Mouse (Mus musculus): Measurements from ENCODE around the gene Ptms. TPM values are rescaled to one million over a fixed set of nuclear protein-coding genes. Genes with fewer than 3 reads are reported as not detected.

Ptms gene
- total RNA-seq, 2 experiments from 2014 or later, result 101 to 129 TPM

GRCm38 (mm10) chr6:124931525-124932313, 11.8 kb upstream of the Ptms start:
- DNase-seq, result no peak
- intact Hi-C loops (cut with DNase I), result no loop called here

GRCm38 (mm10) chr6:124930754-124931524, 11.0 kb upstream of the Ptms start, which contains the start of gene Mlf2:
Gene Mlf2 (plus strand): TSS chr6:124931386.
- intact Hi-C loops (cut with DNase I), result loop anchor here (1.0 kb wide), 2 partner anchors 14 to 27 kb away; no protein-coding TSS in a partner anchor
- peak; percentile 99 to 100 for DNase-seq

DNA sequence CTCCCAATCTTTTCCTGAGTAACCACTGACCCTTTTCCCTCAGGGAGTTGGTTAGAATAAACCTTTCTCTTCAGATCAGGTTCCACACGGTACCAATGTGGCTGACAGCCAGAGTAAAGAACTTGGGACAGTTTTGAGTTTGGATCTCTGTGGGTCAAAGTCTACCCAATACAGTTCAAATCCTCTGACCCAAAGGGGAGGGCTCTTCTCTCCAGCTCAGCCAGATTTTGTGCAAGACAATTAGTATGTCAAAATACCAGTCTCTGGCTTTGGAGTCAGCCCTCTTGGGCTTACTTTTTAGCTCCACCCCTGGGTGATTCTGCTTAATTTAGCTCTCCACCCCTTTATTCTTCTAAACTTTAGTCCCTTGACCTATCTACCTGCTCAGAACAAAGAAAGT, 10.3 kb upstream of the Ptms start:
- no peak for DNase-seq
- intact Hi-C loops (cut with DNase I), result loop anchor here (1.0 kb wide), 2 partner anchors 13 to 26 kb away; no protein-coding TSS in a partner anchor

DNA sequence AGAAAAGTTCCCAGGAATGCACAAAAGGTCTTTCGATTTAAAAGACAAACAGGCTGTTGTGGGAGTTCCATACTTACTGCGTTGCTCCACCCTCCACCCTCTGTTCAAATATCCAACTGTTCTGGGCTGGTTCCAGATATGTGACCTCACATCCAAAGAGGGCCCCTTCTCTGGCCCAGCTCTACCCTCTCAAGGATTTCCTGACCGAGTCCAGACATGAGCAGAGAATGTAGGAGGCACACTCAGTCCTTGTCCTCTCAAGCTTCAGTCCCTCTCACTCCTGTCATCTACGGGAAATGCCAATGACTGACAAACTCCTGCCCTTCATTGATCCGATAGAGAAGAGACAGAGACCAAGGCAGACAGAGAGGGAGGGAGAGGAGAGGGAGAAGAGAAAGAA, 6.0 kb upstream of the Ptms start:
- DNase-seq, result no peak
- intact Hi-C loops (cut with DNase I), result no loop called here

DNA sequence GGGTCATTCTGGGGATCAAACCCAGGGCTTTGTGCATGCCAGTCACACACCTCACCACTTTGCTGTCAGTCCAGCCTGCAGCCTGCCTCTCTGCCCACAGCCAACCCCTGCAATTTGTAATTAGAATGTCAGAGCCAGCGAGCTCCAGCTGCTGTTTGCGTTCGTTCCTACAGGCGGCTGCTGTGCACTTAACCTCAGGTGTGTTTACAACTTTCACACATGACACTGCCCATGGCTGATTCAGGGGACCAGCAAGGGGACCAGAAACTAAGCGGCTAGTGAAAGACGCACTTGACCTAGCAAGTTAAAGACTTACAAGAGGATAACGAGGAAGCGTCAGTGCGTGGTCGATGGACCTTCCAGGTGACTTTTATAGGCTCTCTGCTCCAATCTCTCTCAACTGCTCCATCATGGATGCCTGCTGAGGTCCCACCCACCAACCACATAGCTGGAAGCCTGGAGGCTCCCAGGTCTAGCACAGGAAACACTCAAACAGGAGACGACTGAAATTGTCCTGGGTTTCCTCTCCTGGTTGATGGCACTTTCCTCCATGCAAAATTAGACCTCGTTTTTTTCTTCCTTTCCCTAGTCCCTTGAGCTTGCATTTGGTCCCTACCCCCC, 5.4 kb upstream of the Ptms start:
- intact Hi-C loops (cut with DNase I), result no loop called here
- DNase-seq, result no peak

DNA sequence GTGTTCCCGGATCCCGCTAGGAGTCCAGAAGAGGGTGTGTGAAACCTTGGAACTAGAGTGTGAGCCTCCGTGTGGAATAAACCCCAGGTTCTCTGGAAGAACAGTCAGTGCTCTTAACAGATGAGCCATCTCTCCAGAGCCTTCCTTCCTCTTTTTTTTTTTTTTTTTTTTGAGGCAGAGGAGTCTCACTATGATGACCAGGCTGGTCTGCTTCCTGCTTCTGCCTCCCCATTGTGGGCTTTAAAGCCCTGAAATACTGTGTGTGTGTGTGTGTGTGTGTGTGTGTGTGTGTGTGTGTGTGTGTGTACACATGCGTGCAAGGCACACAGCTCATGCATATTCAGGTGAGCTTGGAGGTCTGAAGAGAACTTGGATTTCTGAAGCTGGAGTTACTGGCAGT, 1.6 kb upstream of the Ptms start:
- no peak for DNase-seq
- intact Hi-C loops (cut with DNase I), result no loop called here

DNA sequence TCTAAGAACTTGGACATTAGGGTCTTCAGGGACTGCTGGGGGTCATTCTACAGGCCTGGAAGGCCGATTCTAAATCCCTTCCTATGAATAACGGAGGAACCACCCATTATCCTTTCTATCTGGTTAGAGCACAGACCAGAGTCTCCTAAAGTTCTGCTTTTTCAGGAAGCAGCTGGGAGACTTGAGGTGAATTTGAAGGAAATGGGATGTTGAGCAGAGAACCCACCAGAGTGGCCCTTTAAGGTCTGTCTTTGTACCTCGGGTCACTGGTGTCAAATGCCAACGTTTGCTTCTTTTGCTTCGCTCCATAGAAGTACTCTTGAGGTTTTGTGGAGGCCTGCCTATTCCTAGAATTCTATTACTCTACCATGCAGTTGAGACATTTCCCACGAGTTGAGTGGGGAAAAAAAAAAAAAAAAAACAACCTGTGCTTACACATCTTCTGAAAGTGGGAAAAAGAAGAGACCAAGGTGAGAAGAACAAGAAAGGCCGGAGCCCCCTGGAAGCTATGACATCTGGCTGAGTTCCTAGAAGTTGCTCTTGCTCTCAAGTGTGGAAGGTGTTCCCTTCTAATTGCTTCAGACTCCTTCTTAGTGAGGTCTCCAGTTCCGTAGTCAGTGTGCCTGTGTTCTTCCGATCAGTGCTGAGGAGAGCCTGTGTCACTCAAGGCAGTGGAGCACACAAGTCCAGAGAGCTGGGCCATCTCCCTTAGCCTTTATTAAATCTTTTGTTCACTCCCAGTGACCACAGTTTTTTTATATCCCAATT, 599 bp upstream of the Ptms start:
- DNase-seq, result no peak
- intact Hi-C loops (cut with DNase I), result no loop called here

GRCm38 (mm10) chr6:124918890-124919627, 844 bp downstream of the Ptms start:
- intact Hi-C loops (cut with DNase I), result loop anchor here (5.0 kb wide), 1 partner anchor 62 kb away; the partner anchor contains the start of gene P3h3
- no peak for DNase-seq

DNA sequence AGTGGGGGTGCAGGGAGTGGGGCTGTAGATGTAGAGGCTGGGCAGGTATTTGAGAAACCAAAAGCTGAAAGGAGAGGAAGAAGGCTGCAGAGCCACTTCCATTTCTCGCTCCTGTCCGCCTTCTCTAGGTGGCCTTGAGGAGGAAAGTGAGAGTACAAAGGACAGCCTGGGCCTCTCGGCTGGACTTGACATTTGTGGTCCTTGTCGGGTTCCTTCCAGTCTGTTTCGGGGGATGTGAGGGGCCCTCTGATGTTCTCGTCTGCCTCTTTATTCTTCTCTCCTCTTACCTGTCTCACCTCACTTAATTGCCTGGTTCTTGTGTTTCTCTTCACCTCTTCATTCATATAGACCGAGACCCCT, 1.6 kb downstream of the Ptms start:
- no peak for DNase-seq
- intact Hi-C loops (cut with DNase I), result loop anchor here (5.0 kb wide), 1 partner anchor 61 kb away; the partner anchor contains the start of gene P3h3

- intact Hi-C loops (cut with DNase I), result loop anchor here (1.0 to 5.0 kb wide), 2 partner anchors 13 to 60 kb away; partner anchors contain the start of gene P3h3
- DNase-seq, result peak; percentile 81 to 89
Measured at GRCm38 (mm10) chr6:124917518-124918330, 2.2 kb downstream of the Ptms start.

DNA sequence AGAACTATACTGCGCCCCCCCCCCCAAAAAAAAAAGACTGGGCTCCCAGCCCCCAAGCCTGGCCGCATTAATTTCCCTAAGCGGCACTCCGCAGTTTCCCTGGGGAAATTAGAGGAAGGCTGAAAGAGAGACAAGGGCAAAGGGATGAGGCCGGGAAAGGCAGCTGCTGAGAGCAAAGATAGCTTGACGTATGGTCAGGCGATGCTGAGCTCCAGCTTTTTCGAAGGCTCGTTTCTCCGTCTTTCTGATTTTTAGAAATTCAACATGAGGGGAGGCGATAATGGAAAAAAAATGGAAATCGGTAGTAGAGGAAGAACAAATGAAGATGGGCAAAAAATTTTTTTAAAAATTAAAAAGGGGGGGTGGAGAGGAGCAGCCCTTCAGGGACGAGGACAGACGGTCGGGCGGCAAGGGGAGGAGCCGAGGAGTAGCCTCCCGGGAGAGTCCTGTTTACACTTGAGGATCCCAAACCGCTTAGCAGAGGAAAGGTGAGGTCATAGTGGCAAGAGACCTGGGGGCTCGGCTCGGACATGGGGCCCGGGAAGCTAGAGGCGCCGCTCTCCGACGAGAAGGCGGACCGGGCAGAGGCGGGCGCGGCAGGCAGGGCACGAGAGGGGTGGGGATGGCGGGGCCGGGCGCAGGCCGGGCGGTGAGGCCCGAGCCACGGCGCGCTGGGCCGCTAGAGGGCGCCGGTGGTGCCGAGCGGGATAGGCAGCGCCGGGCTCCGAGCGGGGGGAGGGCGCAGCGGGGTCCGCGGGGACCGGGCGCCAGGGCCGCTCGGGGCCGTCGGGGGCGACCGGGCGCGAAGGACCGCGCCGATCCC, 3.0 kb downstream of the Ptms start:
- intact Hi-C loops (cut with DNase I), result loop anchor here (1.0 to 5.0 kb wide), 2 partner anchors 13 to 60 kb away; partner anchors contain the start of gene P3h3
- DNase-seq, result peak; percentile 88 to 89

DNA sequence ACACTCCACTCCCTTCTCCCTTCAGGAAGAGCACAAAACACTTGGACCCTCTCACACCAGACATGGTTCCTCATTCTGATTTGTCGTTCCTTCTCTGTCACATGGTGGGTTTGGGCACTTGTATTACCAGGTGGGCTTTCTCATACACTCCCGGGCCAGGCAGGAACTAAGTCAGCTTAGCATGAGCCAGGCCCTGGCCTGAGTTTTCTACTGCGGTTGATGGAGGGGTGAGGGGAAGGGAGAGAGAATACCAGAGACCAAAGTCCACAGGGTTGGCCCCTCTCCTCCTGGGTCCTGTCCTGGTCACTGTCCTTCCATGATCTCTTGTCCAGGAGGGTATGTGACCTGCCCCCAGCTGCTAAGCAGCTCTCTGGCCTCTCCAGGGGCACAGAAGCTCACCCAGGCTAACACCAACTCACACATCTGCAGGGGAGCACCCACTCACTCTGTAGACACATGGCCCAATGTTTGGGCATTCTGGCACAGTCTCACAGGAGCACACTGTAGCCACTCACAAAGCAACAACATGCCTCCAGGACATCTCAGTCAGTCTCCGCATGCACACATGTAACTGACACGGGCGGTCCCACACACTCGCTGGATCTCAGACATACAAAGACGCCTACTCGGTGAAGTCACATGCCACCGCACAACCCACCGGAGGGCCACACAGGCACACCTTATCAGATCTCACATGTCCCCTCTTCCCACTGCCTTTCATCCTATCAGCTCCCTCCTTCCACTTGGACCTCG, 3.8 kb downstream of the Ptms start:
- intact Hi-C loops (cut with DNase I), result loop anchor here (5.0 kb wide), 1 partner anchor 59 kb away; the partner anchor contains the start of gene P3h3
- no peak for DNase-seq

GRCm38 (mm10) chr6:124915160-124915941, 4.6 kb downstream of the Ptms start:
- no peak for DNase-seq
- intact Hi-C loops (cut with DNase I), result loop anchor here (5.0 kb wide), 1 partner anchor 58 kb away; the partner anchor contains the start of gene P3h3

- intact Hi-C loops (cut with DNase I), result no loop called here
Measured at GRCm38 (mm10) chr6:124914511-124914910, 5.4 kb downstream of the Ptms start.

DNA sequence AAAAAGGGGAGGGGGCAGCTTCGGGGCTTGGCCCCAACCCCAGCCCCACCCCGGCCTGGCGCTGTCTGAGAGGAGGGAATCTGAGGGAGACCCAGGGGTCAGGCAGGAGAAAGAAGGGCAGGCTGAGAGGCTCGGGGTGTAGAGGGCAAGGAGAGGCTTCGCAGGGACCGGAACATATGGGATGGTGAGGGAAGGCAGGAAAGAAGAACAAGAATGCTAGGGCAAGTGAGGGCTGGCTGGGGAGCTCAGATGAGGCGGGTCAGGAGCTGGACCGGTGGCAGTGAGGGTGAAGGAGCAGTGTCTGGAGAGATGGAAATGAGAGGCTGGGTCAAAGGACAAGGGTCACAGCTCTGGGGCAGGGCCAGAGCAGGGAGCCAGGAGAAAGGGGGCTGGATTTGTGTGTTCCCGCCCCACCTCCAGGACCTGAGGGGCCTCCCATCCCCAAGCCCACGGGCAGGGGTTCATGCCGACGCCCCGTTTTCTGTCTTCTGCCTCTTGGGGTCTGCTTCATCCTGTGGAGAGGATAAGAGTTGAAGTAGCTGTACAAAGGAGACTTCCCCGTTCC, 6.1 kb downstream of the Ptms start:
- intact Hi-C loops (cut with DNase I), result no loop called here
- DNase-seq, result no peak

More at GRCm38 (mm10) chr6:124914511-124914910, 5.4 kb downstream of the Ptms start:
- no peak for DNase-seq

- intact Hi-C loops (cut with DNase I), result no loop called here
- no peak for DNase-seq
Measured at GRCm38 (mm10) chr6:124913214-124913613, 6.7 kb downstream of the Ptms start.
